Mouse (Mus musculus) left cerebral cortex, adult 18-20 months (tissue): ENCODE measurements at regions not wholly inside any gene's neighbourhood (a gene's known extent, or its start where the extent isn't known, plus 50 kb on each side); places are given as distances from the start of the nearest gene placed in this dataset.
A peak's percentile ranks its signal among the peaks of the same experiment; 100 is the strongest.
"Not testable (repeated sequence)": the region's sequence is repeated elsewhere in the genome, so short reads cannot be mapped to it uniquely, and the experiment has no call there.

ENCODE experiments used
- DNase-seq, 2 experiments: peaks; one replicate each; pipeline ENCODE4 v3.0.0; 2021 to 2022; ENCODE audit warnings: low spot score in 2 of 2, mixed read lengths in 1 of 2

DNA sequence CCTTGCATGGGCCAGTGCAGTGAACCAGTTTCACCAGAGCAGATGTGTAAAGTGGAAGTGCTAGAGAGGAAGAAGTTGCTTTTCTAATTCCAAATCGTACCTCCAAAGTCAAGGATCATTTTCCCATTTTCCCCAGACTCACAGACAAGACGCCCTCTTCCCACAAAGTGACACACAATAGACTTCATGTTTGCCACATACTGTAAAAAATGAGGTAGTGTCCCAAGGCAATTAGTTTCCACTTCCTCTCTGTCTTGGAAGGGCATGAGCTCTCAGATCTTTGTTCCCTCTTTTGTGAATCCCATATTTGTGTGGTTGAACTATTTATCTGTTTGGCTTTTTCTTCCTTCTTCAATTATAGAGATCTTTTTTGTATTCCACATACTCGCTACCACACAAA, 137.0 kb downstream of the Sptssa start:
- no peak for DNase-seq

DNA sequence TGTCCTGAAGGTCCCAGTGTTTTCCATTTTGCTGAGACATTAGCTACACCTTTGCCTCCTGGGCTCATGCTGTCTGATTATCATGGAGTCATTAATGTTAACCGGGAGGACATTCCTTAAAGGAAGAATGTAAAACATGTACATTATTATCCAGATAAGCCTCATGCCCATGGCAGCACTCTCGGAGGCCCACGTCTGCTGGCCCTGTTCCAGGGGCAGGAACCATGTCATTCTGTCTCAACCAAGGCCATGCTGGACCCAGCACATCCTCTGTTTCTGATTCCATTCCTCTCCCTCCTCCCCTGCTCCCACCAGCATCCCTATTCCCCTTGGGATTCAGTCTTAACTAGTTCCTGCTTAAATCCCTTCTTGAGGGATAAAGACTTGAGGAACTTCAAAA, 139.1 kb downstream of the Sptssa start:
- DNase-seq, result no peak

DNA sequence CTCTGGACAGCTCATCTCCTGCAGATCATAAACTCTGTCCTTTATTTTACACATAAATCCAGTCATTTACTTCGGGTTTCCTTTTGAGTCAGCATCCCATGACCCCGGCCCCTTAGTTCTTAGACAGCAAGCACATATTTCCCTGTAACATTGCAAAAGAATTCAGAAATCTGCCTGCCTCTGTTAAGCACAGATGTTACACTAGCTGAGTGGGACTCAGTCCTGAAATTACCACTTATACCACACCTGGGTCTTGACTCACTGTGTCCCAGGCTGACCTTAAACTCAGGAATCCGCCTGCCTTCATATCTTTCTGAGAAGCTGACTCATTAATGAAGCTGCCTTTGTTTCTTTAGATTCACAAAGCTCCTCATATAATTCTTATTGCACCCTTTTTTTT, 139.9 kb downstream of the Sptssa start:
- DNase-seq, result no peak

- not testable (repeated sequence) for DNase-seq
Measured at GRCm38 (mm10) chr12:54516039-54516438, 140.3 kb downstream of the Sptssa start.

- DNase-seq, result no peak
Measured at GRCm38 (mm10) chr12:54509903-54510302, 146.5 kb downstream of the Sptssa start.

DNA sequence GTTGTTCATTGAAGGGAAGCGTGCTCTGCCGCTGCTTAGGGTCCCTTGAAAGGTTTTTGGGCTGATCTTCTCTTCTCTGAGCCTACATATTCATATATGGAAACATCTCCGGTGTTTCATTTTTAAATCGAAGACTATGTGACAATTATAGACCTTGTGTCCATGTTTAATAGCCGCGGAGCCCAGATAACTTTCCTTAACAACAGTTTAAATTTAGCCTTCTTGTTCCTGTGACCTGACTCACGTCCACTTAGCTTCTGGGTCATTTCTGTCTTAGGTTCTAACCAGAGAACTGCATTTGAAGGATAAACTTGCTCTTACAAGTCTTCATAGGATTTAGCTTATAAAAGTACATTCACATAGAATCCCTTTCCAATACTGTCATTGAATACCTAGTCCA, 153.6 kb downstream of the Sptssa start:
- no peak for DNase-seq

DNA sequence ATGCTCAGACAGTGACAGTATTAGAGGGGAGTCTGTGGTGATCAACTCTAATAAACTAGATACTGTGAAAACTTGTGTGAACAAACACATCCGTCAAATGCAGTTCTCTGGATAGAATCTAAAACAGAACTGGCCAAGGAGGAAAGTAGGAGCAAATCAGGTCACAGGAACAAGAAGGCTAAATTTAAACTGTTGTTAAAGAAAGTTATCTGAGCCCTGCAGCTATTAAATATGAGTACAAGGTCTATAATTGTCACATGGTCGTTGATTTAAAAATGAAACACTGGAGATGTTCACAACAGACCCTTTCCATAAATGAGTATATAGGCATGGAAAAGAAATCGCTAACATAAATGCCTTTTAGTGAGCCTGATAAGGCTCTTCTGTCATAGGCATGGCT, 156.4 kb downstream of the Sptssa start:
- DNase-seq, result no peak

GRCm38 (mm10) chr12:54495701-54496374, 160.5 kb downstream of the Sptssa start:
- no peak for DNase-seq

GRCm38 (mm10) chr12:54494756-54495375, 161.5 kb downstream of the Sptssa start:
- no peak for DNase-seq

GRCm38 (mm10) chr12:54492737-54493136, 163.6 kb downstream of the Sptssa start:
- DNase-seq, result no peak

DNA sequence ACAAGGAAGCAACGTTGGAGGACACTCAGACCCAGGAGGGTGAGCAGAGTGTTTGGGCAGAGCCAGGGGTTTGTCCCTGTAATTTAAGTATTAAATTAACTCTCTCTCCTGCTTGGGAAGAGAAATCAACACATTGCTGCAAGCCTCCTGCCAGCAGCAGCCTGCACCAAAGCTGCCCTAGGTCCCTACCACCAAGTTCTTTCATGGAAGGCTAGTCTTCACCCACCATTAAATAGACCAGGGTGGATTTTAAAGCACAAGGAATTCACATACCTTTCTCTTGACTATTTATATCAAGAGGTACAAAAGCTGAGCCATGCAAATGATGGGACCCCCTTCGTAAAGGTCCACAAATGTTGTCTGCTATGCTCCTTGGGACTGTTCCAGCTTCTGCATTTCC, 165.9 kb downstream of the Sptssa start:
- no peak for DNase-seq

GRCm38 (mm10) chr12:54489675-54490074, 166.7 kb downstream of the Sptssa start:
- peak; percentile 73 to 76 for DNase-seq

- DNase-seq, result no peak
Measured at GRCm38 (mm10) chr12:54487689-54488088, 168.7 kb downstream of the Sptssa start.

DNA sequence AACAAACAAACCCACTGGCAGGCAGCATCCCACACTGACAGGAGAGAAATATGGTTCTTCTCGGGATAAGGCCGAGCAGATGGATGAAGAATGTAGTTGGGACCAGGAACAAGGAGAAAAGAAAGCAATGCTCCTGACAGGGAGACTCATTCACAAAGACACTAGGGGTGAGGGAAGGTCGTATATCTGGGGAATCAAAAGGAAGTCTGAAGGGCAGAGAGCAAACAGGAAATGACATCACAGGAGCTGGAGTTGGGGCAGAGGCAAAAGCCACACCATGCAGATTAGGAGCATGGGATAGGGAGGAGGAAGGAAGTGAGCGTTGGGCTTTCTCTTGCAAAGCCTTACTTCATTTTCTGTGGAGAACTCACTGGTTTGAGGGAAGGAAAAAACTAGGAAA, 174.4 kb downstream of the Sptssa start:
- DNase-seq, result no peak

DNA sequence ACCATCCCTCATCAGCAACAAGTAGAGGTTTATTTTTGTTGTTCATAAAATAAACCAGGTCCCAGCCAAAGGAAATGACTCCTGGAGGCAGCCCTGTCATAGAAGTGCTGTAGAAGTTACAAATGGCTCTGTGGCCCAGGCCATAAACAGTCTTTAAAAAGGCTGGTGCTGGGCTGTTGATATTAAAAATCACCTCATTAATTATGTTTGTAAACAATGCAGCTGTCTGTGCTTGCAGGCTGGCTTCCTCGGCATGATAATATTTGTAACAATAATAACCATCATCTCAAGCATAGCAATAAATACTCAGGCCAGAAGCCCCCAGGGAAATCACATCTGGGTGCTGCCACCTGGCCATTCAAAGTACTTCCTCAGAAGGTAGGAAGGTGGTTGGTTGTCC, 176.5 kb downstream of the Sptssa start:
- DNase-seq, result no peak

- DNase-seq, result no peak
Measured at GRCm38 (mm10) chr12:54472881-54473280, 183.5 kb downstream of the Sptssa start.

GRCm38 (mm10) chr12:54472407-54472806, 184.0 kb downstream of the Sptssa start:
- DNase-seq, result no peak

- no peak for DNase-seq
Measured at GRCm38 (mm10) chr12:54467635-54468034, 188.7 kb downstream of the Sptssa start.

DNA sequence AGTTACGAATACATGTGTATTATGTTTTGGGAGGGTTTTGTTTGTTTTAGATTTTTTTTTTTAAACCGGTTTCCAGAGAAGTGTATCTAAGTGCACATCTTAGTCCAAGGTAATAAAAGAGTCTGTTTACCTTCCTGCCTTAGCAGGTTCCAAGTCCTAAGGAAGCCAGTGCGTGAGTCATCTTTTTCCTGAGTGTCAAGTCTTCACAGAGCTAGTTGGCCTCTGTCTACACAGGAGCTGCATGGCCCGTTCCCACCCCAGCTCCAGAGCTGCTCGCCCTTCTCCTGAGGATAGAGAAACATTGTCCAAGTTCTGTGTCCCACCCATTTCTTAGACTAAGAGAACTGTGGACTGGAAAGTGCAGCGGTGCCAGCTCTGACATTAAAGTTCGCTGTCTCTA, 192.6 kb downstream of the Sptssa start:
- DNase-seq, result no peak

GRCm38 (mm10) chr12:54461411-54461810, 195.0 kb downstream of the Sptssa start:
- no peak for DNase-seq

DNA sequence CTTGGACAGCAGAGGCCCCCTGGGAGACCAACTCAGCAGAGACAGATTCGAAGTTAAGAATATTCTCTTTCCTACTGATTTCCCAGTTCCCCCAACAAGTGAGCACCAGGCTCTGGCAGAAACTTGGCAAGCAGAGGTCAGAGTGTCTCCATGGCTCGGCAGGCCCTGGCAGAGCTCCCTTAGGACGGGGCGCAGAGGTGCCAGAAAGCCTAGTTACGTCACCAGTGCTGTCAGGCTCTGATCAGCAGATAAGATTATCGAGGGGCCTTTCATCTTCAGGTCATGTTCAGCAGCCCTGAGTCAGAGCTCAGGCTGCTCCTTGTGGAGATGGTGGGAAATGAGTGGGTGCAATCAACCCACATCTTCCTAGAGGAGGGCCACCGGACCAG, 196.2 kb downstream of the Sptssa start:
- no peak for DNase-seq

- DNase-seq, result no peak
Measured at GRCm38 (mm10) chr12:54459462-54460134, 196.8 kb downstream of the Sptssa start.

- no peak for DNase-seq
Measured at GRCm38 (mm10) chr12:54456731-54457130, 199.6 kb downstream of the Sptssa start.
